In genomic region chr14:54572790-54573736, GRCm38 (mm10) we compare ENCODE assay signal across 8 mouse cellular contexts. TPM values are rescaled to one million over a fixed set of nuclear protein-coding genes. Genes with fewer than 3 reads are reported as not detected.
DNase-seq lines count a peak whose midpoint lies in the region; ATAC-seq lines count a peak whose summit lies in the region.

No protein-coding gene starts in this region.

- H3K9me3 ChIP-seq in embryonic facial prominence, embryonic 10.5 days = no peaks in the 10 kb centered on the region
- H3K9me3 ChIP-seq in hindbrain, embryonic 15.5 days = no peaks in the 10 kb centered on the region
- no peaks in the 10 kb centered on the region for H3K9me3 ChIP-seq in liver, embryonic 13.5 days (replicated peaks)
- no peaks in the 10 kb centered on the region for H3K9me3 ChIP-seq in neural tube, embryonic 14.5 days (ENCODE audit: control insufficient read depth, low read length)

- no peaks in the 10 kb centered on the region for H3K27me3 ChIP-seq in embryonic facial prominence, embryonic 10.5 days (replicated peaks; ENCODE audit: low read depth, poor library complexity, severe bottlenecking)
- peaks cover 29% of the 10 kb centered on the region for H3K27me3 ChIP-seq in hindbrain, embryonic 15.5 days
- peaks cover 78% of the 10 kb centered on the region for H3K27me3 ChIP-seq in liver, embryonic 13.5 days
- H3K27me3 ChIP-seq in neural tube, embryonic 14.5 days (ENCODE audit: control insufficient read depth, insufficient read depth, low read length) = peaks cover 11% of the 10 kb centered on the region

- peaks cover 63% of the 10 kb centered on the region for H3K36me3 ChIP-seq in embryonic facial prominence, embryonic 10.5 days (replicated peaks)
- H3K36me3 ChIP-seq in hindbrain, embryonic 15.5 days = no peaks in the 10 kb centered on the region
- H3K36me3 ChIP-seq in liver, embryonic 13.5 days = peaks cover 20% of the 10 kb centered on the region
- no peaks in the 10 kb centered on the region for H3K36me3 ChIP-seq in neural tube, embryonic 14.5 days (ENCODE audit: control insufficient read depth, insufficient read depth, low read length)

- no peak for ATAC-seq in hindbrain, embryonic 15.5 days (ENCODE audit: low FRiP score, low read depth)
- ATAC-seq in liver, embryonic 13.5 days (ENCODE audit: low read depth) = peak; percentile 30
- ATAC-seq in neural tube, embryonic 14.5 days (ENCODE audit: low read depth) = peak; percentile 9; the same call in 1 of the 2 replicates
- no peak for ATAC-seq in granulocyte monocyte progenitor cell, adult 5-6 weeks (replicated peaks; ENCODE audit: poor library complexity, severe bottlenecking)

- H3K27ac ChIP-seq in embryonic facial prominence, embryonic 10.5 days (replicated peaks) = peak overlapping the region; percentile 98
- 0 out of 2 replicates have a peak overlapping the region, but pooled peaks have one; percentile 30 for H3K27ac ChIP-seq in hindbrain, embryonic 15.5 days (replicated peaks)
- peak overlapping the region; percentile 51; the same call in 1 of the 2 replicates for H3K27ac ChIP-seq in liver, embryonic 13.5 days
- H3K27ac ChIP-seq in neural tube, embryonic 14.5 days (ENCODE audit: low read depth, low read length) = no peak overlapping the region

- peak overlapping the region; percentile 99 for H3K4me3 ChIP-seq in embryonic facial prominence, embryonic 10.5 days
- H3K4me3 ChIP-seq in hindbrain, embryonic 15.5 days = no peak overlapping the region
- no peak overlapping the region; the same call in 1 of the 2 replicates for H3K4me3 ChIP-seq in liver, embryonic 13.5 days (replicated peaks)
- no peak overlapping the region for H3K4me3 ChIP-seq in neural tube, embryonic 14.5 days (ENCODE audit: low read depth, low read length)

- DNase-seq in MN1 (ENCODE audit: low spot score) = peak; percentile 40
- peak; percentile 89 for DNase-seq in embryonic facial prominence, embryonic 10.5 days (ENCODE audit: low spot score)
- DNase-seq in liver, embryonic 13.5 days = no peak
- no peak for DNase-seq in thymus, postnatal 10 days (ENCODE audit: low spot score in 2 of 2)
- no peak for DNase-seq in spleen, postnatal 10 days (ENCODE audit: low spot score in 2 of 2)

- peaks cover 78% of the 10 kb centered on the region for H3K4me1 ChIP-seq in embryonic facial prominence, embryonic 10.5 days
- H3K4me1 ChIP-seq in hindbrain, embryonic 15.5 days (replicated peaks) = peaks cover 55% of the 10 kb centered on the region
- H3K4me1 ChIP-seq in liver, embryonic 13.5 days (replicated peaks) = peaks cover 61% of the 10 kb centered on the region
- H3K4me1 ChIP-seq in neural tube, embryonic 14.5 days (ENCODE audit: control insufficient read depth, insufficient read depth, low read length) = 0 out of 2 replicates have a peak, but pooled peaks cover 25% of the 10 kb centered on the region

- H3K4me2 ChIP-seq in hindbrain, embryonic 15.5 days = peak overlapping the region; percentile 81
- H3K4me2 ChIP-seq in liver, embryonic 13.5 days = peak overlapping the region; percentile 71
- H3K4me2 ChIP-seq in neural tube, embryonic 14.5 days (ENCODE audit: low read depth, low read length) = peak overlapping the region; percentile 72; the same call in 1 of the 2 replicates

- H3K9ac ChIP-seq in hindbrain, embryonic 15.5 days = no peak overlapping the region
- H3K9ac ChIP-seq in liver, embryonic 13.5 days = 0 out of 2 replicates have a peak overlapping the region, but pooled peaks have one; percentile 7
- no peak overlapping the region for H3K9ac ChIP-seq in neural tube, embryonic 14.5 days (replicated peaks; ENCODE audit: low read depth, low read length)

- 5% methylated on average over 14 of the region's 14 CpGs for WGBS in embryonic facial prominence, embryonic 10.5 days
- WGBS in hindbrain, embryonic 15.5 days = 8% methylated on average over 14 of the region's 14 CpGs
- 25% methylated on average over 14 of the region's 14 CpGs for WGBS in liver, embryonic 13.5 days (ENCODE audit: insufficient replicate concordance)
- 11% methylated on average over 14 of the region's 14 CpGs for WGBS in neural tube, embryonic 14.5 days

RNA-seq across cellular contexts. Expression of gene Ajuba, which starts 4.3 kb away (rescaled TPM):
- polyA plus RNA-seq in embryonic facial prominence, embryonic 10.5 days (2016; fragmentation: Nextera tagmentation; extraction: Ambion mirVana) = 79.7 and 95.4 TPM in 2 replicates
- 8.7 and 9.6 TPM in 2 replicates for polyA plus RNA-seq in hindbrain, embryonic 15.5 days (2015; fragmentation: Nextera tagmentation; extraction: Ambion mirVana)
- polyA plus RNA-seq in liver, embryonic 13.5 days (2015; fragmentation: Nextera tagmentation; extraction: Ambion mirVana) = 3.9 and 4.4 TPM in 2 replicates
- 2.3 and 5.7 TPM in 2 replicates for polyA plus RNA-seq in neural tube, embryonic 14.5 days (2014; fragmentation: Nextera tagmentation; extraction: Ambion mirVana)
- 0.77 and 1.0 TPM in 2 replicates for total RNA-seq in granulocyte monocyte progenitor cell, adult 5-6 weeks (2014; fragmentation: Nextera tagmentation)
- 1.2 and 2.1 TPM in 2 replicates for total RNA-seq in granulocyte monocyte progenitor cell, adult 5-6 weeks (2017)

RNA-seq across cellular contexts. Expression of gene Haus4, which starts 18.6 kb away (rescaled TPM):
- polyA plus RNA-seq in embryonic facial prominence, embryonic 10.5 days (2016; fragmentation: Nextera tagmentation; extraction: Ambion mirVana) = 58.9 and 60.5 TPM in 2 replicates
- polyA plus RNA-seq in hindbrain, embryonic 15.5 days (2015; fragmentation: Nextera tagmentation; extraction: Ambion mirVana) = 19.0 TPM in 2 replicates
- 45.6 and 47.5 TPM in 2 replicates for polyA plus RNA-seq in liver, embryonic 13.5 days (2015; fragmentation: Nextera tagmentation; extraction: Ambion mirVana)
- polyA plus RNA-seq in neural tube, embryonic 14.5 days (2014; fragmentation: Nextera tagmentation; extraction: Ambion mirVana) = 22.0 and 23.0 TPM in 2 replicates
- total RNA-seq in granulocyte monocyte progenitor cell, adult 5-6 weeks (2014; fragmentation: Nextera tagmentation) = 70.3 and 79.6 TPM in 2 replicates
- total RNA-seq in granulocyte monocyte progenitor cell, adult 5-6 weeks (2017) = 85.8 and 93.8 TPM in 2 replicates

RNA-seq across cellular contexts. Expression of gene 4931414P19Rik, which starts 32.7 kb away (rescaled TPM):
- polyA plus RNA-seq in embryonic facial prominence, embryonic 10.5 days (2016; fragmentation: Nextera tagmentation; extraction: Ambion mirVana) = 9.3 and 12.4 TPM in 2 replicates
- polyA plus RNA-seq in hindbrain, embryonic 15.5 days (2015; fragmentation: Nextera tagmentation; extraction: Ambion mirVana) = 5.1 and 6.1 TPM in 2 replicates
- polyA plus RNA-seq in liver, embryonic 13.5 days (2015; fragmentation: Nextera tagmentation; extraction: Ambion mirVana) = 2.7 and 3.0 TPM in 2 replicates
- 4.6 and 5.0 TPM in 2 replicates for polyA plus RNA-seq in neural tube, embryonic 14.5 days (2014; fragmentation: Nextera tagmentation; extraction: Ambion mirVana)
- total RNA-seq in granulocyte monocyte progenitor cell, adult 5-6 weeks (2014; fragmentation: Nextera tagmentation) = 5.8 and 9.9 TPM in 2 replicates
- 3.6 and 4.3 TPM in 2 replicates for total RNA-seq in granulocyte monocyte progenitor cell, adult 5-6 weeks (2017)

RNA-seq across cellular contexts. Expression of gene Psmb5, which starts 44.8 kb away (rescaled TPM):
- polyA plus RNA-seq in embryonic facial prominence, embryonic 10.5 days (2016; fragmentation: Nextera tagmentation; extraction: Ambion mirVana) = 486 and 490 TPM in 2 replicates
- polyA plus RNA-seq in hindbrain, embryonic 15.5 days (2015; fragmentation: Nextera tagmentation; extraction: Ambion mirVana) = 441 and 446 TPM in 2 replicates
- polyA plus RNA-seq in liver, embryonic 13.5 days (2015; fragmentation: Nextera tagmentation; extraction: Ambion mirVana) = 262 and 266 TPM in 2 replicates
- polyA plus RNA-seq in neural tube, embryonic 14.5 days (2014; fragmentation: Nextera tagmentation; extraction: Ambion mirVana) = 428 and 435 TPM in 2 replicates
- 237 and 287 TPM in 2 replicates for total RNA-seq in granulocyte monocyte progenitor cell, adult 5-6 weeks (2014; fragmentation: Nextera tagmentation)
- 63.3 and 69.9 TPM in 2 replicates for total RNA-seq in granulocyte monocyte progenitor cell, adult 5-6 weeks (2017)

RNA-seq across cellular contexts. Expression of gene Psmb11, which starts 48.2 kb away (rescaled TPM):
- 0.04 and 0.12 TPM in 2 replicates for polyA plus RNA-seq in embryonic facial prominence, embryonic 10.5 days (2016; fragmentation: Nextera tagmentation; extraction: Ambion mirVana)
- not detected in 2 replicates for polyA plus RNA-seq in hindbrain, embryonic 15.5 days (2015; fragmentation: Nextera tagmentation; extraction: Ambion mirVana)
- polyA plus RNA-seq in liver, embryonic 13.5 days (2015; fragmentation: Nextera tagmentation; extraction: Ambion mirVana) = not detected in 2 replicates
- polyA plus RNA-seq in neural tube, embryonic 14.5 days (2014; fragmentation: Nextera tagmentation; extraction: Ambion mirVana) = 0.05 and 0.26 TPM in 2 replicates
- total RNA-seq in granulocyte monocyte progenitor cell, adult 5-6 weeks (2014; fragmentation: Nextera tagmentation) = 0.09 TPM in 1 of 2 replicates, not detected in the other
- total RNA-seq in granulocyte monocyte progenitor cell, adult 5-6 weeks (2017) = not detected in 2 replicates

Comparison
In these comparisons a context has a peak if more than half of its experiments do, and no peak if none do; other contexts are left out.
1. DNase-seq: peak in MN1 (single experiment) and embryonic facial prominence, embryonic 10.5 days (single experiment); none in liver, embryonic 13.5 days (single experiment), thymus, postnatal 10 days (0 of 2) and spleen, postnatal 10 days (0 of 2).
2. ATAC-seq: peak in liver, embryonic 13.5 days (single experiment) and neural tube, embryonic 14.5 days (single experiment); none in hindbrain, embryonic 15.5 days (single experiment) and granulocyte monocyte progenitor cell, adult 5-6 weeks (single experiment).
3. Peak in every context shown above with its lines, with median percentiles within 50 percentile points of each other: H3K4me2 ChIP-seq.